Comparison of ENCODE assay signal across 22 mouse cellular contexts in genomic region chr14:20154245-20154644, GRCm38 (mm10). TPM values are rescaled to one million over a fixed set of nuclear protein-coding genes. Genes with fewer than 3 reads are reported as not detected.
DNase-seq lines count a peak whose midpoint lies in the region; ATAC-seq and TF ChIP-seq lines count a peak whose summit lies in the region.
"Had no signal": no experiment of that assay in that cellular context is flagged by ENCODE, and none has a peak within 500 bp of the region (broad histone marks: within the 10 kb centered on the region; RNA-seq: fewer than 3 reads in every experiment).

No protein-coding gene starts in this region.

- DNase-seq in embryo, embryonic 10 days (ENCODE audit: low spot score) = peak; percentile 49
- DNase-seq in embryo, embryonic 9.5 days (ENCODE audit: extremely low spot score) = no peak
- DNase-seq in lung, embryonic 14.5 days = peak; percentile 21
- DNase-seq in lung, adult 2 months = no peak
- no peak for DNase-seq in heart, postnatal 10 days
- DNase-seq: cerebellum, adult 11-12 months; cerebellum, postnatal 10 days; gastrocnemius, postnatal 36 days; heart, postnatal 36 days; left cerebral cortex, postnatal 4 days; lung, adult 18-20 months; lung, postnatal 4 days; thymus, postnatal 25 days had no signal

- H3K9me3 ChIP-seq in lung, embryonic 14.5 days (ENCODE audit: low read depth, low read length) = no peaks in the 10 kb centered on the region
- no peaks in the 10 kb centered on the region for H3K9me3 ChIP-seq in liver, embryonic 16.5 days (replicated peaks; ENCODE audit: control insufficient read depth, low read length)
- no peaks in the 10 kb centered on the region for H3K9me3 ChIP-seq in midbrain, embryonic 16.5 days (replicated peaks; ENCODE audit: control insufficient read depth, low read length, poor library complexity, severe bottlenecking)
- H3K9me3 ChIP-seq: embryonic facial prominence, embryonic 10.5 days; forebrain, embryonic 15.5 days; midbrain, embryonic 12.5 days; stomach, embryonic 15.5 days had no signal

- no peak overlapping the region for H3K9ac ChIP-seq in lung, embryonic 14.5 days
- H3K9ac ChIP-seq in liver, embryonic 16.5 days (ENCODE audit: low read depth, low read length) = no peak overlapping the region
- no peak overlapping the region for H3K9ac ChIP-seq in midbrain, embryonic 16.5 days (ENCODE audit: low read depth, low read length)
- H3K9ac ChIP-seq: forebrain, embryonic 15.5 days; midbrain, embryonic 12.5 days; stomach, embryonic 15.5 days had no signal

- H3K27me3 ChIP-seq in lung, embryonic 14.5 days (ENCODE audit: insufficient read depth, low read length) = no peaks in the 10 kb centered on the region
- no peaks in the 10 kb centered on the region for H3K27me3 ChIP-seq in liver, embryonic 16.5 days (ENCODE audit: control insufficient read depth, insufficient read depth, low read depth, low read length)
- no peaks in the 10 kb centered on the region for H3K27me3 ChIP-seq in midbrain, embryonic 16.5 days (ENCODE audit: control insufficient read depth, insufficient read depth, low read depth, low read length)
- H3K27me3 ChIP-seq: forebrain, embryonic 15.5 days; midbrain, embryonic 12.5 days; stomach, embryonic 15.5 days had no signal

- no peak overlapping the region for H3K27ac ChIP-seq in lung, embryonic 14.5 days (ENCODE audit: low read depth)
- H3K27ac ChIP-seq in liver, embryonic 16.5 days (ENCODE audit: low read length) = no peak overlapping the region
- no peak overlapping the region for H3K27ac ChIP-seq in midbrain, embryonic 16.5 days (ENCODE audit: low read length)
- H3K27ac ChIP-seq: embryonic facial prominence, embryonic 10.5 days; forebrain, embryonic 15.5 days; left cerebral cortex, adult 2 months; midbrain, embryonic 12.5 days; stomach, embryonic 15.5 days had no signal

- TF ChIP-seq POLR2A in lung, adult 2 months (IDR thresholded peaks at IDR 0.05; ENCODE audit: borderline replicate concordance, extremely low read depth, low read depth, low read length) = no peak

- no peak for ATAC-seq in lung, embryonic 14.5 days (ENCODE audit: insufficient read depth)
- ATAC-seq in hematopoietic stem cell, adult 5-6 weeks (replicated peaks in 1 of 2; ENCODE audit: insufficient read depth in 1 of 2, low FRiP score in 2 of 2, low TSS enrichment in 1 of 2, low read depth in 1 of 2, poor library complexity in 2 of 2, severe bottlenecking in 2 of 2) = peak; percentile 17 to 26; a peak in 2 of 4 replicates
- ATAC-seq in liver, embryonic 16.5 days (ENCODE audit: low read depth) = 0 out of 2 replicates have a peak, but pooled peaks have one; percentile 24
- no peak for ATAC-seq in midbrain, embryonic 16.5 days
- ATAC-seq: CD4-positive, CD25-positive, alpha-beta regulatory T cell, adult 4 months; forebrain, embryonic 15.5 days had no signal

- H3K4me1 ChIP-seq in lung, embryonic 14.5 days (ENCODE audit: insufficient read depth) = peaks cover 3% of the 10 kb centered on the region
- H3K4me1 ChIP-seq in lung, adult 2 months (ENCODE audit: control insufficient read depth, insufficient read depth, low read length) = no peaks in the 10 kb centered on the region
- peaks cover under 1% of the 10 kb centered on the region for H3K4me1 ChIP-seq in liver, embryonic 16.5 days (ENCODE audit: control insufficient read depth, low read depth, low read length)
- no peaks in the 10 kb centered on the region for H3K4me1 ChIP-seq in midbrain, embryonic 16.5 days (ENCODE audit: control insufficient read depth, insufficient read depth, low read length)
- H3K4me1 ChIP-seq: forebrain, embryonic 15.5 days had no signal

- no peak for TF ChIP-seq CTCF in lung, embryonic 14.5 days (IDR thresholded peaks at IDR 0.05; ENCODE audit: low read depth)
- TF ChIP-seq CTCF in lung, adult 2 months (IDR thresholded peaks at IDR 0.05; ENCODE audit: insufficient read depth, low read length) = no peak

- H3K4me2 ChIP-seq in lung, embryonic 14.5 days = no peak overlapping the region
- H3K4me2 ChIP-seq in liver, embryonic 16.5 days (ENCODE audit: low read depth, low read length) = no peak overlapping the region
- H3K4me2 ChIP-seq in midbrain, embryonic 16.5 days (ENCODE audit: low read length) = no peak overlapping the region
- H3K4me2 ChIP-seq: forebrain, embryonic 15.5 days; midbrain, embryonic 12.5 days; stomach, embryonic 15.5 days had no signal

- intact Hi-C loops in heart, postnatal 10 days (cut with DNase I) = no loop called here

- 27% methylated on average over 7 of the region's 7 CpGs for WGBS in lung, embryonic 14.5 days
- 59% methylated on average over 7 of the region's 7 CpGs for WGBS in lung, adult 2 months
- WGBS in liver, embryonic 16.5 days (ENCODE audit: insufficient replicate concordance) = 40% methylated on average over 7 of the region's 7 CpGs
- 78% methylated on average over 7 of the region's 7 CpGs for WGBS in midbrain, embryonic 16.5 days

- no peak overlapping the region for H3K4me3 ChIP-seq in lung, embryonic 14.5 days (ENCODE audit: low read depth, low read length)
- H3K4me3 ChIP-seq in lung, adult 2 months (replicated peaks; ENCODE audit: extremely low read depth, low read depth, low read length) = no peak overlapping the region
- H3K4me3 ChIP-seq in liver, embryonic 16.5 days (ENCODE audit: low read depth, low read length) = no peak overlapping the region
- no peak overlapping the region for H3K4me3 ChIP-seq in midbrain, embryonic 16.5 days (ENCODE audit: low read depth, low read length)
- H3K4me3 ChIP-seq: embryonic facial prominence, embryonic 10.5 days; forebrain, embryonic 15.5 days; left cerebral cortex, adult 2 months; midbrain, embryonic 12.5 days; stomach, embryonic 15.5 days had no signal

- no peaks in the 10 kb centered on the region for H3K36me3 ChIP-seq in lung, embryonic 14.5 days (ENCODE audit: insufficient read depth)
- H3K36me3 ChIP-seq in liver, embryonic 16.5 days (ENCODE audit: control insufficient read depth, insufficient read depth) = no peaks in the 10 kb centered on the region
- no peaks in the 10 kb centered on the region for H3K36me3 ChIP-seq in midbrain, embryonic 16.5 days (ENCODE audit: control insufficient read depth, insufficient read depth, low read length)
- H3K36me3 ChIP-seq: forebrain, embryonic 15.5 days; midbrain, embryonic 12.5 days; stomach, embryonic 15.5 days had no signal

RNA-seq across cellular contexts. Expression of gene Saysd1, which starts 15.9 kb away (rescaled TPM):
- polyA plus RNA-seq in lung, embryonic 14.5 days (2014; fragmentation: Nextera tagmentation; extraction: Ambion mirVana) = 12.7 and 13.5 TPM in 2 replicates
- polyA plus RNA-seq in lung, adult 2 months (2012; rRNA removed) = 9.9 and 11.9 TPM in 2 replicates
- total RNA-seq in hematopoietic stem cell, adult 5-6 weeks (2017) = 2.0 and 3.4 TPM in 2 replicates
- 4.0 and 4.4 TPM in 2 replicates for polyA plus RNA-seq in liver, embryonic 16.5 days (2015; fragmentation: Nextera tagmentation; extraction: Ambion mirVana)
- 11.6 and 12.6 TPM in 2 replicates for polyA plus RNA-seq in midbrain, embryonic 16.5 days (2015; fragmentation: Nextera tagmentation; extraction: Ambion mirVana)
- 1 to 10 TPM; 2.5 to 2.8 TPM for total RNA-seq in heart, postnatal 10 days (2021)

RNA-seq across cellular contexts. Expression of gene Kcnk5, which starts 27.4 kb away (rescaled TPM):
- polyA plus RNA-seq in lung, embryonic 14.5 days (2014; fragmentation: Nextera tagmentation; extraction: Ambion mirVana) = 9.3 and 10.7 TPM in 2 replicates
- polyA plus RNA-seq in lung, adult 2 months (2012; rRNA removed) = 4.3 and 5.7 TPM in 2 replicates
- total RNA-seq in hematopoietic stem cell, adult 5-6 weeks (2017) = 18.8 and 23.6 TPM in 2 replicates
- 4.7 and 5.1 TPM in 2 replicates for polyA plus RNA-seq in liver, embryonic 16.5 days (2015; fragmentation: Nextera tagmentation; extraction: Ambion mirVana)
- 0.70 and 0.85 TPM in 2 replicates for polyA plus RNA-seq in midbrain, embryonic 16.5 days (2015; fragmentation: Nextera tagmentation; extraction: Ambion mirVana)
- 1 to 10 TPM; 1.1 to 1.4 TPM for total RNA-seq in heart, postnatal 10 days (2021)

Comparison
In these comparisons a context has a peak if more than half of its experiments do, and no peak if none do; other contexts are left out.
1. DNase-seq: peak in embryo, embryonic 10 days (single experiment) and lung, embryonic 14.5 days (single experiment); none in embryo, embryonic 9.5 days (single experiment), lung, adult 2 months (single experiment) and heart, postnatal 10 days (0 of 2).
2. ATAC-seq: peak in hematopoietic stem cell, adult 5-6 weeks (2 of 2) and liver, embryonic 16.5 days (single experiment); none in lung, embryonic 14.5 days (single experiment) and midbrain, embryonic 16.5 days (single experiment).